Mouse (Mus musculus): ENCODE measurements around the gene Ccdc33. TPM values are rescaled to one million over a fixed set of nuclear protein-coding genes. Genes with fewer than 3 reads are reported as not detected.

The Ccdc33 gene
- not detected in 2 replicates for total RNA-seq (2012; rRNA removed)
- 0.21 TPM in 1 of 2 replicates, not detected in the other for total RNA-seq (2014; rRNA removed)
- 0.27 and 1.0 TPM in 2 replicates for polyA plus RNA-seq (2012; ENCODE audit: insufficient read length, low read depth)

DNA sequence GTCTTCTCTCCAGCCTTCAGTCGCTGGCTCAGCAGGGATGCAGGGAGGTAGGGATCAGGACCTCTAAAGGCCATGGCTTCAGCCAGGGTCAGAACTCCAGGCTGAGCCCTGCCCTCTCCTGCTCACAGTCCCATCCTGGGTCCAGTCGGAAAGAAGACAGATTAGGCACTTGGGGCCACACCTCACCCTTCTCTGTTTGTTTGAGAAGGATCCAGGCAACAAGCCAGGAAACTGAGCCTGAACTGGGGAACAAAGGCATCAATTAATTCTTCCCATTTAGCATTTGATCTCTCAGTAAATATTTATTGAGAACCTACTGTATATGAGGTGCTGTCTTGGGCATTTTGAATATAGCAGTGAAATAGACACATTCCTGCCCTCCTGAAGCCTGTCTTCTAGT is at the start of gene Ccdc33:
TSS of gene Ccdc33 (minus strand) at position 153 of the 400 bp plus-strand sequence.
- in situ Hi-C loops (cut with MboI; ENCODE audit: low pct_ligation_motif_present, low pct_unique_long_range_greater_than_20kb, low sequenced_read_pairs): no loop called here
- DNase-seq (ENCODE audit: extremely low read depth): no peak
- peaks cover 2% of the 10 kb centered on the region for H3K27me3 ChIP-seq (replicated peaks)
- H3K79me2 ChIP-seq (replicated peaks; ENCODE audit: control insufficient read depth, extremely low read depth, insufficient read depth, poor library complexity, severe bottlenecking): no peaks in the 10 kb centered on the region
- H3K27ac ChIP-seq (ENCODE audit: insufficient read depth, low read depth): no peak within 1 kb of the TSS
- H3K4me3 ChIP-seq (replicated peaks in 1 of 3; ENCODE audit: low read depth in 2 of 3, low read length in 2 of 3, poor library complexity in 1 of 3): no peak within 1 kb of the TSS
- no peak within 1 kb of the TSS for H3K4me2 ChIP-seq (ENCODE audit: insufficient read depth, low read depth, poor library complexity, severe bottlenecking)
- TF ChIP-seq CHD1 (IDR thresholded peaks at IDR 0.05; ENCODE audit: low read depth, low read length) (no peak), E2F4 (IDR thresholded peaks at IDR 0.05; ENCODE audit: insufficient replicate concordance, low read depth, low read length) (no peak), MAFK (IDR thresholded peaks at IDR 0.05; ENCODE audit: insufficient replicate concordance, low read length) (no peak), USF1 (IDR thresholded peaks at IDR 0.05; ENCODE audit: low read depth, low read length) (no peak), MAX (IDR thresholded peaks at IDR 0.05; ENCODE audit: low read length) (no peak), MYC (IDR thresholded peaks at IDR 0.05; ENCODE audit: low read depth, low read length) (no peak), CHD2 (IDR thresholded peaks at IDR 0.05; ENCODE audit: low read length) (no peak), UBTF (IDR thresholded peaks at IDR 0.05; ENCODE audit: low read depth, low read length) (no peak), NELFE (IDR thresholded peaks at IDR 0.05; ENCODE audit: low read depth, low read length) (no peak), SIN3A (IDR thresholded peaks at IDR 0.05; ENCODE audit: low read length) (no peak), POLR2A (IDR thresholded peaks at IDR 0.05; ENCODE audit: low read depth, low read length) (no peak), TBP (conservative IDR thresholded peaks at IDR 0.05; ENCODE audit: low read depth, low read length) (no peak), BHLHE40 (IDR thresholded peaks at IDR 0.05; ENCODE audit: low read depth, low read length) (no peak), ETS1 (conservative IDR thresholded peaks at IDR 0.05; ENCODE audit: low read depth, low read length) (no peak), EP300 (IDR thresholded peaks at IDR 0.05; ENCODE audit: low read length) (no peak), POLR2AphosphoS2 (IDR thresholded peaks at IDR 0.05; ENCODE audit: low read depth, low read length) (no peak), RAD21 (IDR thresholded peaks at IDR 0.05; ENCODE audit: low read depth, low read length) (no peak), ZC3H11A (IDR thresholded peaks at IDR 0.05; ENCODE audit: low read depth, low read length) (no peak), JUND (conservative IDR thresholded peaks at IDR 0.05; ENCODE audit: low read depth, low read length) (no peak), TCF12 (IDR thresholded peaks at IDR 0.05; ENCODE audit: low read depth, low read length) (no peak)
- dilution Hi-C loops (cut with MboI; ENCODE audit: extremely low pct_ligation_motif_present, extremely low pct_unique_long_range_greater_than_20kb, low sequenced_read_pairs): no loop called here
- H3K4me1 ChIP-seq (ENCODE audit: control insufficient read depth in 1 of 2, insufficient read depth in 2 of 2): peaks cover 12 to 45% of the 10 kb centered on the region in 2 experiments
- H3K9ac ChIP-seq (ENCODE audit: insufficient read depth, low read depth): no peak within 1 kb of the TSS
- H3K9me3 ChIP-seq (replicated peaks; ENCODE audit: low read length): no peaks in the 10 kb centered on the region
- no peaks in the 10 kb centered on the region for H3K36me3 ChIP-seq (replicated peaks in 1 of 2; ENCODE audit: control insufficient read depth in 1 of 2, insufficient read depth in 1 of 2, low read length in 1 of 2)

DNA sequence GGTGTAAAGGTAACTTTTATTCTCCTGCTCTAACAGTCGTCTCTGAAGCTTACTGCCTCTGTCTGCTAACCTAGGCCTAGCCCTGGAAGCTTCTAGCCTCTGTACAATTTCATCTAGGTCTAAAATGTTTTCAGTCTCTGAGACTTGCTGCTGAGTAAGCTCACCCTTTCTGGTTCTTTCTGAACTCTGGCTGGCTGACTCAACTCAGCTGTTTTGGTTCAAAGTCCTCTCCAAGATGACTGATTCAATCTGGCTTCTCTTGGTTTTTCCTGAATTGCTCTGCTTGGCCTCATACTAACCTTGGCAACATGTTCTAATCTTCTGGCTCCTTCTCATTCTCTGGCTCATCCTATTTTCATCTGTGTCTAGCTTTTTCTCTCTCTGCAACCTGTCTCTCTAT is 47.2 kb upstream of the Ccdc33 start:
- no peak overlapping the region for H3K27ac ChIP-seq (ENCODE audit: insufficient read depth, low read depth)
- in situ Hi-C loops (cut with MboI; ENCODE audit: low pct_ligation_motif_present, low pct_unique_long_range_greater_than_20kb, low sequenced_read_pairs): no loop called here
- TF ChIP-seq JUND (conservative IDR thresholded peaks at IDR 0.05; ENCODE audit: low read depth, low read length) (no peak), MAFK (IDR thresholded peaks at IDR 0.05; ENCODE audit: insufficient replicate concordance, low read length) (no peak), ELF1 (IDR thresholded peaks at IDR 0.05; ENCODE audit: low read depth, low read length) (no peak)

More for the DNA sequence above, 47.2 kb upstream of the Ccdc33 start:
- Histone ChIP-seq H3K79me2 (replicated peaks; ENCODE audit: control insufficient read depth, extremely low read depth, insufficient read depth, poor library complexity, severe bottlenecking) (no peaks in the 10 kb centered on the region), H3K36me3 (replicated peaks in 1 of 2; ENCODE audit: control insufficient read depth in 1 of 2, insufficient read depth in 1 of 2, low read length in 1 of 2) (no peaks in the 10 kb centered on the region), H3K4me3 (replicated peaks in 1 of 3; ENCODE audit: low read depth in 2 of 3, low read length in 2 of 3, poor library complexity in 1 of 3) (no peak overlapping the region), H3K4me1 (ENCODE audit: control insufficient read depth in 1 of 2, insufficient read depth in 2 of 2) (peaks cover 0 to 1% of the 10 kb centered on the region in 2 experiments; a peak in 2 of 4 replicates), H3K4me2 (ENCODE audit: insufficient read depth, low read depth, poor library complexity, severe bottlenecking) (no peak overlapping the region), H3K9me3 (replicated peaks; ENCODE audit: low read length) (no peaks in the 10 kb centered on the region), H3K9ac (ENCODE audit: insufficient read depth, low read depth) (no peak overlapping the region), H3K27me3 (replicated peaks) (peaks cover 3% of the 10 kb centered on the region)
- dilution Hi-C loops (cut with MboI; ENCODE audit: extremely low pct_ligation_motif_present, extremely low pct_unique_long_range_greater_than_20kb, low sequenced_read_pairs): no loop called here
- no peak for DNase-seq (ENCODE audit: extremely low read depth)

Measured in CH12.LX (cell line).